Mouse (Mus musculus): ENCODE measurements around the gene Suclg2. TPM values are rescaled to one million over a fixed set of nuclear protein-coding genes. Genes with fewer than 3 reads are reported as not detected.

Gene Suclg2
- polyA plus RNA-seq, 2 experiments, result 21.1 to 33.8 TPM

- peaks cover 0 to 11% of the 10 kb centered on the region in 2 experiments; a peak in 2 of 4 replicates for H3K4me1 ChIP-seq (replicated peaks; ENCODE audit: control insufficient read depth in 2 of 2, insufficient read depth in 2 of 2, low read length in 1 of 2)
- no peak for DNase-seq (ENCODE audit: low read depth in 3 of 3, low spot score in 3 of 3)
- no peaks in the 10 kb centered on the region for H3K9me3 ChIP-seq (ENCODE audit: control insufficient read depth, low read length)
- no peak overlapping the region for H3K4me2 ChIP-seq (ENCODE audit: low read depth)
- no peak overlapping the region for H3K9ac ChIP-seq (replicated peaks)
- TF ChIP-seq EP300 (IDR thresholded peaks at IDR 0.05; ENCODE audit: low read depth) (no peak), CTCF (IDR thresholded peaks at IDR 0.05; ENCODE audit: low read depth) (no peak)
- WGBS (ENCODE audit: insufficient replicate concordance), result 74% methylated on average over 2 of the region's 2 CpGs
- no peaks in the 10 kb centered on the region for H3K36me3 ChIP-seq (replicated peaks; ENCODE audit: control insufficient read depth, insufficient read depth, low read depth)
- H3K27me3 ChIP-seq (ENCODE audit: control insufficient read depth, insufficient read depth, low read length), result no peaks in the 10 kb centered on the region
- H3K27ac ChIP-seq, result no peak overlapping the region
- H3K4me3 ChIP-seq (ENCODE audit: insufficient read depth in 1 of 2, low read depth in 2 of 2, low read length in 2 of 2), result no peak overlapping the region
- ATAC-seq (ENCODE audit: insufficient read depth), result no peak
Observed at GRCm38 (mm10) chr6:95676951-95677350, 41.6 kb downstream of the Suclg2 start.

- WGBS (ENCODE audit: insufficient replicate concordance), result 15% methylated on average over 4 of the region's 4 CpGs
- no peak overlapping the region for H3K9ac ChIP-seq (replicated peaks)
- H3K4me3 ChIP-seq (ENCODE audit: insufficient read depth in 1 of 2, low read depth in 2 of 2, low read length in 2 of 2), result no peak overlapping the region
- no peak for TF ChIP-seq CTCF (IDR thresholded peaks at IDR 0.05; ENCODE audit: low read depth)
- no peak for TF ChIP-seq EP300 (IDR thresholded peaks at IDR 0.05; ENCODE audit: low read depth)
- DNase-seq (ENCODE audit: low read depth in 3 of 3, low spot score in 3 of 3), result no peak
- no peak overlapping the region for H3K27ac ChIP-seq
- H3K4me2 ChIP-seq (ENCODE audit: low read depth), result no peak overlapping the region
- H3K36me3 ChIP-seq (replicated peaks; ENCODE audit: control insufficient read depth, insufficient read depth, low read depth), result no peaks in the 10 kb centered on the region
- no peaks in the 10 kb centered on the region for H3K27me3 ChIP-seq (ENCODE audit: control insufficient read depth, insufficient read depth, low read length)
- no peaks in the 10 kb centered on the region for H3K9me3 ChIP-seq (ENCODE audit: control insufficient read depth, low read length)
- ATAC-seq (ENCODE audit: insufficient read depth), result no peak
- H3K4me1 ChIP-seq (replicated peaks; ENCODE audit: control insufficient read depth in 2 of 2, insufficient read depth in 2 of 2, low read length in 1 of 2), result peaks cover 0 to 11% of the 10 kb centered on the region in 2 experiments; a peak in 2 of 4 replicates
Observed at GRCm38 (mm10) chr6:95676439-95676838, 42.2 kb downstream of the Suclg2 start.

GRCm38 (mm10) chr6:95675059-95675705 is 43.4 kb downstream of the Suclg2 start:
- TF ChIP-seq EP300 (IDR thresholded peaks at IDR 0.05; ENCODE audit: low read depth), result no peak
- TF ChIP-seq CTCF (IDR thresholded peaks at IDR 0.05; ENCODE audit: low read depth), result no peak
- DNase-seq (ENCODE audit: low read depth in 3 of 3, low spot score in 3 of 3) (no peak), ATAC-seq (ENCODE audit: insufficient read depth) (no peak)
- Histone ChIP-seq H3K4me2 (ENCODE audit: low read depth) (no peak overlapping the region), H3K4me1 (replicated peaks; ENCODE audit: control insufficient read depth in 2 of 2, insufficient read depth in 2 of 2, low read length in 1 of 2) (peaks cover 0 to 9% of the 10 kb centered on the region in 2 experiments; a peak in 2 of 4 replicates), H3K4me3 (ENCODE audit: insufficient read depth in 1 of 2, low read depth in 2 of 2, low read length in 2 of 2) (no peak overlapping the region), H3K9me3 (ENCODE audit: control insufficient read depth, low read length) (no peaks in the 10 kb centered on the region), H3K36me3 (replicated peaks; ENCODE audit: control insufficient read depth, insufficient read depth, low read depth) (no peaks in the 10 kb centered on the region), H3K27me3 (ENCODE audit: control insufficient read depth, insufficient read depth, low read length) (no peaks in the 10 kb centered on the region), H3K9ac (replicated peaks) (no peak overlapping the region), H3K27ac (no peak overlapping the region)
- 50% methylated on average over 6 of the region's 6 CpGs for WGBS (ENCODE audit: insufficient replicate concordance)

- 84% methylated on average over 1 of the region's 1 CpGs for WGBS (ENCODE audit: insufficient replicate concordance)
- Histone ChIP-seq H3K27ac (no peak overlapping the region), H3K4me1 (replicated peaks; ENCODE audit: control insufficient read depth in 2 of 2, insufficient read depth in 2 of 2, low read length in 1 of 2) (peaks cover 0 to 9% of the 10 kb centered on the region in 2 experiments; a peak in 2 of 4 replicates), H3K9ac (replicated peaks) (no peak overlapping the region), H3K27me3 (ENCODE audit: control insufficient read depth, insufficient read depth, low read length) (no peaks in the 10 kb centered on the region), H3K4me2 (ENCODE audit: low read depth) (no peak overlapping the region), H3K4me3 (ENCODE audit: insufficient read depth in 1 of 2, low read depth in 2 of 2, low read length in 2 of 2) (no peak overlapping the region), H3K9me3 (ENCODE audit: control insufficient read depth, low read length) (no peaks in the 10 kb centered on the region), H3K36me3 (replicated peaks; ENCODE audit: control insufficient read depth, insufficient read depth, low read depth) (no peaks in the 10 kb centered on the region)
- ATAC-seq (ENCODE audit: insufficient read depth) (no peak), DNase-seq (ENCODE audit: low read depth in 3 of 3, low spot score in 3 of 3) (no peak)
- TF ChIP-seq EP300 (IDR thresholded peaks at IDR 0.05; ENCODE audit: low read depth) (no peak), CTCF (IDR thresholded peaks at IDR 0.05; ENCODE audit: low read depth) (no peak)
Observed at GRCm38 (mm10) chr6:95674651-95675050, 43.9 kb downstream of the Suclg2 start.

- peak; percentile 4 to 7 (median 5) for DNase-seq (ENCODE audit: low read depth in 3 of 3, low spot score in 3 of 3)
- 54% methylated on average over 3 of the region's 3 CpGs for WGBS (ENCODE audit: insufficient replicate concordance)
Observed at GRCm38 (mm10) chr6:95669335-95669729, 49.3 kb downstream of the Suclg2 start.

More at GRCm38 (mm10) chr6:95669335-95669729, 49.3 kb downstream of the Suclg2 start:
- TF ChIP-seq CTCF (IDR thresholded peaks at IDR 0.05; ENCODE audit: low read depth) (peak; percentile 78), EP300 (IDR thresholded peaks at IDR 0.05; ENCODE audit: low read depth) (no peak)
- H3K4me2 ChIP-seq (ENCODE audit: low read depth), result no peak overlapping the region
- no peaks in the 10 kb centered on the region for H3K4me1 ChIP-seq (replicated peaks; ENCODE audit: control insufficient read depth in 2 of 2, insufficient read depth in 2 of 2, low read length in 1 of 2)
- no peak overlapping the region for H3K4me3 ChIP-seq (ENCODE audit: insufficient read depth in 1 of 2, low read depth in 2 of 2, low read length in 2 of 2)
- no peaks in the 10 kb centered on the region for H3K36me3 ChIP-seq (replicated peaks; ENCODE audit: control insufficient read depth, insufficient read depth, low read depth)
- no peaks in the 10 kb centered on the region for H3K9me3 ChIP-seq (ENCODE audit: control insufficient read depth, low read length)
- no peak overlapping the region for H3K9ac ChIP-seq (replicated peaks)
- no peak overlapping the region for H3K27ac ChIP-seq
- ATAC-seq (ENCODE audit: insufficient read depth), result no peak
- H3K27me3 ChIP-seq (ENCODE audit: control insufficient read depth, insufficient read depth, low read length), result no peaks in the 10 kb centered on the region

Data from liver, embryonic 14.5 days (tissue).